Mouse (Mus musculus): ENCODE data around the gene Stab1.

GRCm38 (mm10) chr14:31199599-31199998, 31.2 kb upstream of the Stab1 start:
- TF ChIP-seq CTCF (IDR thresholded peaks at IDR 0.05; ENCODE audit: extremely low read depth, insufficient read depth, low read length): no peak
- no peak for TF ChIP-seq POLR2A (IDR thresholded peaks at IDR 0.05; ENCODE audit: extremely low read depth, insufficient read depth, low read length)

All from cortical plate, adult 2 months (tissue).